Mouse (Mus musculus): Measurements from ENCODE around the gene 9530053A07Rik. TPM values are rescaled to one million over a fixed set of nuclear protein-coding genes. Genes with fewer than 3 reads are reported as not detected.

9530053A07Rik gene
- polyA plus RNA-seq, 1 experiment: 0.01 TPM

GRCm38 (mm10) chr7:28185884-28186283 lies 56.6 kb downstream of the 9530053A07Rik start:
- H3K27me3 ChIP-seq (ENCODE audit: control insufficient read depth): no peaks in the 10 kb centered on the region
- TF ChIP-seq TAL1 (IDR thresholded peaks at IDR 0.05; ENCODE audit: low read length) (no peak), GATA1 (IDR thresholded peaks at IDR 0.05; ENCODE audit: low read length) (no peak)
- H3K4me3 ChIP-seq (replicated peaks): no peak overlapping the region
- H3K4me1 ChIP-seq (ENCODE audit: control insufficient read depth): peaks cover 13% of the 10 kb centered on the region
- H3K36me3 ChIP-seq (ENCODE audit: control insufficient read depth): peaks cover 95% of the 10 kb centered on the region
- H3K9me3 ChIP-seq (ENCODE audit: control insufficient read depth, low read length): no peaks in the 10 kb centered on the region

GRCm38 (mm10) chr7:28186631-28187030 lies 57.4 kb downstream of the 9530053A07Rik start:
- Histone ChIP-seq H3K4me3 (replicated peaks) (no peak overlapping the region), H3K4me1 (ENCODE audit: control insufficient read depth) (peaks cover 5% of the 10 kb centered on the region), H3K27me3 (ENCODE audit: control insufficient read depth) (no peaks in the 10 kb centered on the region), H3K9me3 (ENCODE audit: control insufficient read depth, low read length) (no peaks in the 10 kb centered on the region), H3K36me3 (ENCODE audit: control insufficient read depth) (peaks cover 96% of the 10 kb centered on the region)
- TF ChIP-seq GATA1 (IDR thresholded peaks at IDR 0.05; ENCODE audit: low read length): no peak
- TF ChIP-seq TAL1 (IDR thresholded peaks at IDR 0.05; ENCODE audit: low read length): no peak

- Histone ChIP-seq H3K4me3 (replicated peaks) (no peak overlapping the region), H3K9me3 (ENCODE audit: control insufficient read depth, low read length) (no peaks in the 10 kb centered on the region), H3K27me3 (ENCODE audit: control insufficient read depth) (no peaks in the 10 kb centered on the region), H3K36me3 (ENCODE audit: control insufficient read depth) (peaks cover 77% of the 10 kb centered on the region), H3K4me1 (ENCODE audit: control insufficient read depth) (no peaks in the 10 kb centered on the region)
- no peak for TF ChIP-seq TAL1 (IDR thresholded peaks at IDR 0.05; ENCODE audit: low read length)
- no peak for TF ChIP-seq GATA1 (IDR thresholded peaks at IDR 0.05; ENCODE audit: low read length)
Measured at GRCm38 (mm10) chr7:28191489-28191888, 62.2 kb downstream of the 9530053A07Rik start.

- no peak overlapping the region for H3K4me3 ChIP-seq (replicated peaks)
- no peaks in the 10 kb centered on the region for H3K4me1 ChIP-seq (ENCODE audit: control insufficient read depth)
- no peaks in the 10 kb centered on the region for H3K9me3 ChIP-seq (ENCODE audit: control insufficient read depth, low read length)
- H3K27me3 ChIP-seq (ENCODE audit: control insufficient read depth): no peaks in the 10 kb centered on the region
- TF ChIP-seq TAL1 (IDR thresholded peaks at IDR 0.05; ENCODE audit: low read length): no peak
- TF ChIP-seq GATA1 (IDR thresholded peaks at IDR 0.05; ENCODE audit: low read length): no peak
- H3K36me3 ChIP-seq (ENCODE audit: control insufficient read depth): peaks cover 73% of the 10 kb centered on the region
Measured at GRCm38 (mm10) chr7:28191903-28192302, 62.6 kb downstream of the 9530053A07Rik start.

- no peaks in the 10 kb centered on the region for H3K9me3 ChIP-seq (ENCODE audit: control insufficient read depth, low read length)
- no peaks in the 10 kb centered on the region for H3K27me3 ChIP-seq (ENCODE audit: control insufficient read depth)
- no peaks in the 10 kb centered on the region for H3K4me1 ChIP-seq (ENCODE audit: control insufficient read depth)
- H3K36me3 ChIP-seq (ENCODE audit: control insufficient read depth): peaks cover 40% of the 10 kb centered on the region
- no peak overlapping the region for H3K4me3 ChIP-seq (replicated peaks)
- TF ChIP-seq GATA1 (IDR thresholded peaks at IDR 0.05; ENCODE audit: low read length) (no peak), TAL1 (IDR thresholded peaks at IDR 0.05; ENCODE audit: low read length) (no peak)
Measured at GRCm38 (mm10) chr7:28195414-28196098, 66.3 kb downstream of the 9530053A07Rik start.

GRCm38 (mm10) chr7:28196528-28196927 lies 67.3 kb downstream of the 9530053A07Rik start:
- H3K36me3 ChIP-seq (ENCODE audit: control insufficient read depth): peaks cover 31% of the 10 kb centered on the region
- no peak overlapping the region for H3K4me3 ChIP-seq (replicated peaks)
- no peak for TF ChIP-seq TAL1 (IDR thresholded peaks at IDR 0.05; ENCODE audit: low read length)
- no peak for TF ChIP-seq GATA1 (IDR thresholded peaks at IDR 0.05; ENCODE audit: low read length)
- H3K4me1 ChIP-seq (ENCODE audit: control insufficient read depth): no peaks in the 10 kb centered on the region
- no peaks in the 10 kb centered on the region for H3K27me3 ChIP-seq (ENCODE audit: control insufficient read depth)
- no peaks in the 10 kb centered on the region for H3K9me3 ChIP-seq (ENCODE audit: control insufficient read depth, low read length)

- Histone ChIP-seq H3K9me3 (ENCODE audit: control insufficient read depth, low read length) (no peaks in the 10 kb centered on the region; the same call in 1 of the 2 replicates), H3K4me3 (replicated peaks) (no peak overlapping the region), H3K4me1 (ENCODE audit: control insufficient read depth) (no peaks in the 10 kb centered on the region), H3K27me3 (ENCODE audit: control insufficient read depth) (no peaks in the 10 kb centered on the region), H3K36me3 (ENCODE audit: control insufficient read depth) (peaks cover 10% of the 10 kb centered on the region)
- TF ChIP-seq TAL1 (IDR thresholded peaks at IDR 0.05; ENCODE audit: low read length) (no peak), GATA1 (IDR thresholded peaks at IDR 0.05; ENCODE audit: low read length) (no peak)
Measured at GRCm38 (mm10) chr7:28199054-28199453, 69.8 kb downstream of the 9530053A07Rik start.

GRCm38 (mm10) chr7:28203207-28204108 lies 74.2 kb downstream of the 9530053A07Rik start:
- Histone ChIP-seq H3K4me3 (replicated peaks) (no peak overlapping the region), H3K9me3 (ENCODE audit: control insufficient read depth, low read length) (no peaks in the 10 kb centered on the region; the same call in 1 of the 2 replicates), H3K36me3 (ENCODE audit: control insufficient read depth) (no peaks in the 10 kb centered on the region), H3K4me1 (ENCODE audit: control insufficient read depth) (no peaks in the 10 kb centered on the region), H3K27me3 (ENCODE audit: control insufficient read depth) (no peaks in the 10 kb centered on the region)
- TF ChIP-seq TAL1 (IDR thresholded peaks at IDR 0.05; ENCODE audit: low read length) (no peak), GATA1 (IDR thresholded peaks at IDR 0.05; ENCODE audit: low read length) (no peak)

- no peak for TF ChIP-seq GATA1 (IDR thresholded peaks at IDR 0.05; ENCODE audit: low read length)
- TF ChIP-seq TAL1 (IDR thresholded peaks at IDR 0.05; ENCODE audit: low read length): no peak
Measured at GRCm38 (mm10) chr7:28206044-28206600, 76.9 kb downstream of the 9530053A07Rik start.

More at GRCm38 (mm10) chr7:28206044-28206600, 76.9 kb downstream of the 9530053A07Rik start:
- no peaks in the 10 kb centered on the region for H3K36me3 ChIP-seq (ENCODE audit: control insufficient read depth)
- no peaks in the 10 kb centered on the region; the same call in 1 of the 2 replicates for H3K9me3 ChIP-seq (ENCODE audit: control insufficient read depth, low read length)
- H3K4me3 ChIP-seq (replicated peaks): no peak overlapping the region
- H3K4me1 ChIP-seq (ENCODE audit: control insufficient read depth): peaks cover 3% of the 10 kb centered on the region
- no peaks in the 10 kb centered on the region for H3K27me3 ChIP-seq (ENCODE audit: control insufficient read depth)
